Mouse (Mus musculus) lung, postnatal 0 days (tissue): ENCODE measurements around the gene Dpp8.

Experiments
- CTCF ChIP-seq: IDR thresholded peaks from 2 replicates; pipeline ENCODE4 v1.5.1; 2016; ENCODE audit warnings: antibody characterized with exemption, mild to moderate bottlenecking
- EP300 ChIP-seq: IDR thresholded peaks from 2 replicates; pipeline ENCODE4 v1.6.1; 2016; ENCODE audit warnings: antibody characterized with exemption, mild to moderate bottlenecking, control low read depth

GRCm38 (mm10) chr9:65102377-65103172 is 70.4 kb downstream of the Dpp8 start:
- no peak for TF ChIP-seq CTCF
- TF ChIP-seq EP300: no peak
